In genomic region chr2:116974569-116975060, GRCm38 (mm10) we compare ENCODE assay signal across 8 mouse cellular contexts.
A peak's percentile ranks its signal among the peaks of the same experiment; 100 is the strongest.
DNase-seq lines count a peak whose midpoint lies in the region; ATAC-seq and TF ChIP-seq lines count a peak whose summit lies in the region.

No protein-coding gene starts in this region.

- 27% methylated on average over 7 of the region's 7 CpGs for WGBS in embryonic facial prominence, embryonic 14.5 days
- 67% methylated on average over 7 of the region's 7 CpGs for WGBS in intestine, postnatal 0 days
- WGBS in neural tube, embryonic 15.5 days: 14% methylated on average over 7 of the region's 7 CpGs

- H3K27ac ChIP-seq in left cerebral cortex, adult 2 months: peak overlapping the region; percentile 97
- peak overlapping the region; percentile 97 for H3K27ac ChIP-seq in embryonic facial prominence, embryonic 14.5 days (replicated peaks; ENCODE audit: low read depth, low read length)
- no peak overlapping the region for H3K27ac ChIP-seq in intestine, postnatal 0 days (ENCODE audit: low read depth, low read length)
- peak overlapping the region; percentile 91 for H3K27ac ChIP-seq in neural tube, embryonic 15.5 days (replicated peaks)

- no peaks in the 10 kb centered on the region for H3K27me3 ChIP-seq in embryonic facial prominence, embryonic 14.5 days (replicated peaks; ENCODE audit: control insufficient read depth, insufficient read depth, low read length)
- no peaks in the 10 kb centered on the region for H3K27me3 ChIP-seq in intestine, postnatal 0 days (replicated peaks; ENCODE audit: control insufficient read depth, insufficient read depth, low read length)
- no peaks in the 10 kb centered on the region for H3K27me3 ChIP-seq in neural tube, embryonic 15.5 days (replicated peaks)

- peaks cover 63% of the 10 kb centered on the region for H3K4me1 ChIP-seq in embryonic facial prominence, embryonic 14.5 days (ENCODE audit: control insufficient read depth, insufficient read depth, low read length)
- no peaks in the 10 kb centered on the region; the same call in 1 of the 2 replicates for H3K4me1 ChIP-seq in intestine, postnatal 0 days (replicated peaks; ENCODE audit: control insufficient read depth, insufficient read depth, low read length)
- H3K4me1 ChIP-seq in neural tube, embryonic 15.5 days: peaks cover 39% of the 10 kb centered on the region

- peak overlapping the region; percentile 82; the same call in 1 of the 2 replicates for H3K9ac ChIP-seq in embryonic facial prominence, embryonic 14.5 days (ENCODE audit: low read depth, low read length)
- no peak overlapping the region for H3K9ac ChIP-seq in intestine, postnatal 0 days (ENCODE audit: low read depth, low read length)
- H3K9ac ChIP-seq in neural tube, embryonic 15.5 days (replicated peaks): peak overlapping the region; percentile 76; the same call in 1 of the 2 replicates

- intact Hi-C loops in left cerebral cortex, adult 2 months (cut with DNase I): loop anchor here (1.0 to 5.0 kb wide), 5 partner anchors 44 to 258 kb away; no protein-coding TSS in a partner anchor
- intact Hi-C loops in left cerebral cortex, postnatal 14 days (cut with DNase I): loop anchor here (2.0 to 10.0 kb wide), 2 partner anchors 146 to 200 kb away; partner anchors contain the start of gene Spred1

- H3K9me3 ChIP-seq in embryonic facial prominence, embryonic 14.5 days (ENCODE audit: control insufficient read depth, low read length): no peaks in the 10 kb centered on the region
- H3K9me3 ChIP-seq in intestine, postnatal 0 days (ENCODE audit: control insufficient read depth): no peaks in the 10 kb centered on the region
- no peaks in the 10 kb centered on the region for H3K9me3 ChIP-seq in neural tube, embryonic 15.5 days (replicated peaks)

- peak overlapping the region; percentile 89 for H3K4me2 ChIP-seq in embryonic facial prominence, embryonic 14.5 days (ENCODE audit: low read depth, low read length)
- H3K4me2 ChIP-seq in intestine, postnatal 0 days (replicated peaks; ENCODE audit: low read depth): peak overlapping the region; percentile 85
- peak overlapping the region; percentile 87 for H3K4me2 ChIP-seq in neural tube, embryonic 15.5 days

- ATAC-seq in embryonic facial prominence, embryonic 14.5 days (ENCODE audit: low read depth): no peak
- ATAC-seq in intestine, postnatal 0 days: no peak
- ATAC-seq in neural tube, embryonic 15.5 days (ENCODE audit: low FRiP score): no peak

- no peak for TF ChIP-seq CTCF in left cerebral cortex, adult 2 months (IDR thresholded peaks at IDR 0.05)
- no peak for TF ChIP-seq CTCF in intestine, postnatal 0 days (IDR thresholded peaks at IDR 0.05; ENCODE audit: low read depth)

- H3K4me3 ChIP-seq in left cerebral cortex, adult 2 months: peak overlapping the region; percentile 50
- peak overlapping the region; percentile 53; the same call in 1 of the 2 replicates for H3K4me3 ChIP-seq in embryonic facial prominence, embryonic 14.5 days (ENCODE audit: low read depth, low read length)
- peak overlapping the region; percentile 43; the same call in 1 of the 2 replicates for H3K4me3 ChIP-seq in intestine, postnatal 0 days (ENCODE audit: low read depth, low read length)
- H3K4me3 ChIP-seq in neural tube, embryonic 15.5 days (replicated peaks): peak overlapping the region; percentile 58; the same call in 1 of the 2 replicates

- no peaks in the 10 kb centered on the region for H3K36me3 ChIP-seq in embryonic facial prominence, embryonic 14.5 days (ENCODE audit: control insufficient read depth, insufficient read depth, low read length)
- H3K36me3 ChIP-seq in intestine, postnatal 0 days (ENCODE audit: control insufficient read depth, insufficient read depth): no peaks in the 10 kb centered on the region
- no peaks in the 10 kb centered on the region for H3K36me3 ChIP-seq in neural tube, embryonic 15.5 days

- no peak for DNase-seq in left cerebral cortex, adult 2 months (ENCODE audit: extremely low spot score in 1 of 2, low spot score in 2 of 2)
- no peak for DNase-seq in left cerebral cortex, adult 11 months (ENCODE audit: low spot score)
- no peak for DNase-seq in embryonic facial prominence, embryonic 14.5 days (ENCODE audit: low spot score)
- DNase-seq in gastrocnemius, postnatal 10 days: no peak
- DNase-seq in layer of hippocampus, adult 9-10 months (ENCODE audit: low spot score): no peak
- DNase-seq in left cerebral cortex, postnatal 14 days (ENCODE audit: low spot score in 2 of 2): no peak
